Mouse (Mus musculus) brain, embryonic 14.5 days (tissue): ENCODE measurements at regions not wholly inside any gene's neighbourhood (a gene's known extent, or its start where the extent isn't known, plus 50 kb on each side); places are given as distances from the start of the nearest gene placed in this dataset.

Experiments
- DNase-seq: peaks from one replicate; pipeline ENCODE4 v3.0.0-alpha.2; 2011; ENCODE audit warnings: low read depth
- CTCF ChIP-seq: fragments of 200-500 bp; IDR thresholded peaks from 2 replicates; pipeline ENCODE4 v1.5.1; 2012; ENCODE audit warnings: inconsistent platforms, mild to moderate bottlenecking, moderate library complexity, borderline replicate concordance; ENCODE audit not compliant: insufficient read depth, insufficient read length; ENCODE audit errors: extremely low read depth
- POLR2A ChIP-seq: fragments of 200-500 bp; IDR thresholded peaks from 2 replicates; pipeline ENCODE4 v1.6.1; 2012; ENCODE audit warnings: mild to moderate bottlenecking, inconsistent platforms, borderline replicate concordance; ENCODE audit not compliant: poor library complexity, insufficient read depth, insufficient read length, severe bottlenecking; ENCODE audit errors: extremely low read depth

- DNase-seq, result no peak
- no peak for TF ChIP-seq POLR2A
- TF ChIP-seq CTCF, result no peak
Measured at GRCm38 (mm10) chrX:70261360-70261759, 103.5 kb downstream of the Ids start.

DNA sequence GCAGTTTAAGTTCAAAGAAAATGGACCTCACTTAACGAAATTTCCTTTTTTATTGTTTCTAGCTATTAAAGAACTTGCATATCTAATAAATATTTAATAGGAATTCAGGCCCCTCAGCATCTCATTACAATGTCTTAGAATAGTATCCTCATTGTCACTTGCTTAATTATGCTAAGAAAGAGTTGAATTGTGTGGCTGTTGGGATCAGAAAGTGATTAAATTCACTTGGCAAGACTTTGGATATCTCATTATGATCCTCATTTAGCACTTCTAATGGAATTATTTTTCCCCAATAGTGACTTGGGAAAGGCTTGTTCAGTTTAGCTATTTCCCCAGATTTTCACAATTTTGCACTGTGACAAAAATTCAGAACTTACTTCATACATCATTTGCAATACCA lies 148.9 kb downstream of the Ids start:
- DNase-seq, result peak; percentile 62
- no peak for TF ChIP-seq CTCF

DNA sequence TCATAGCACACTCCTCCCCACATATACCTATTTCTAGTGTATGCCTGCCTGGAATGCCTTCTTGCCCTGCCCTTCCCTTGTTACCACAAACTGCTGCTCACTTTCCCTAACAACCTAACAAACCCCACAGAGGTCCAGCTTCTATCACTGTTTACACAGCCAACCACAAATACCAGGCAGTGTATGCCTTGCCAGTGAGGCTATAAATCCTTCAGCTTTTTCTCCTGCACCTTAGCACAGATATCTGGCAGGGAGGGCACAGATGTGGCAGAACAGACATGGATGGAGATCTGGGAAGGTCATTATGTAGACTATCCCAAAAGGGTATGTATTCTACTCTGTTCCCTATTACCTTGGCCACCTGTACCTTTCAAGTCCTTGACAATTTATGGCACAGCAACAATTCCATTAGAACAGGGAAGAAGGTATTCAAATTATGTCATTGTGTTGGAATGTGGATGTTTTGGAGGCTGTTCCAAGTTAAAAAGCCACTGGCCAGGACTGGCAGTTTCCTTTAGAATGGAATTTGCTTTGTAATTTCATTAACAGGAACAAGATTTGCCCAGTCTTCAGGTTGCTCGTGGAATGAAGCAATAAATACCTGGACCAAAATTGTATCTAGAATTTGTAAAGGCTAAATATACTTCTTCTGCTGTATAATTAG lies 180.3 kb downstream of the Ids start:
- no peak for DNase-seq
- TF ChIP-seq CTCF (no peak), POLR2A (no peak)

GRCm38 (mm10) chrX:70169737-70170136 lies 195.1 kb downstream of the Ids start:
- TF ChIP-seq POLR2A (no peak), CTCF (no peak)
- peak; percentile 74 for DNase-seq

- no peak for TF ChIP-seq POLR2A
- TF ChIP-seq CTCF, result peak; percentile 59; the same call in 1 of the 2 replicates
- peak; percentile 80 for DNase-seq
Measured at GRCm38 (mm10) chrX:70161011-70161410, 203.9 kb downstream of the Ids start.
